ENCODE assay signal across 24 mouse cellular contexts in the genomic region with DNA sequence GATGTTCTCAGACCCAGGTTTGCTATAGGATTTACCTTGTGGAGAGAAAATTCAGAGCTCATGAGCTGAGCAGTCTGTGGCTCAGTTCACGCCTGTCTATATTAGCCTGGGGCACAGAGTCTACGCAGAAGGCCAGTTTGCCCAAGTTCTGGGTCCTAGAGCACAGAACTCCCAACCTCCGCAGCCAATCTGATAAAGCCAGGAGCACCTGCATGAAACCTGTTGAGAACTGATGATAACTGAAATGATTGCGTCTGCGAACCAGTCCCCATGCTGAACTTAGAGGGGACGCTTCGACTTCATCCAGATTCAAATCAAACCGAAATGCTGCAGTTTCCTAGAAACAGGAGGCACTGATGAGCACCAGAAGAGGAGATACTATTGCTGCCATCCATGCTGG.
DNase-seq lines count a peak whose midpoint lies in the region; ATAC-seq and TF ChIP-seq lines count a peak whose summit lies in the region.
"Had no signal": no experiment of that assay in that cellular context is flagged by ENCODE, and none has a peak within 500 bp of the region (broad histone marks: within the 10 kb centered on the region; RNA-seq: fewer than 3 reads in every experiment).

No protein-coding gene starts in this region.

- intact Hi-C loops in heart, postnatal 10 days (cut with DNase I) = no loop called here

- no peak for TF ChIP-seq EP300 in liver, postnatal 0 days (IDR thresholded peaks at IDR 0.05; ENCODE audit: low read depth)

- peaks cover 25% of the 10 kb centered on the region for H3K4me1 ChIP-seq in kidney, embryonic 15.5 days
- peaks cover 2% of the 10 kb centered on the region; the same call in 1 of the 2 replicates for H3K4me1 ChIP-seq in liver, embryonic 11.5 days (replicated peaks; ENCODE audit: control insufficient read depth, insufficient read depth, low read length)
- H3K4me1 ChIP-seq in liver, postnatal 0 days (ENCODE audit: insufficient read depth) = peaks cover 3% of the 10 kb centered on the region; the same call in 1 of the 2 replicates
- H3K4me1 ChIP-seq: forebrain, embryonic 13.5 days; neural tube, embryonic 13.5 days had no signal

- no peaks in the 10 kb centered on the region for H3K27me3 ChIP-seq in kidney, embryonic 15.5 days
- no peaks in the 10 kb centered on the region for H3K27me3 ChIP-seq in liver, embryonic 11.5 days (replicated peaks; ENCODE audit: control insufficient read depth, insufficient read depth, low read length)
- no peaks in the 10 kb centered on the region for H3K27me3 ChIP-seq in liver, postnatal 0 days (ENCODE audit: insufficient read depth, low read length)
- H3K27me3 ChIP-seq: forebrain, embryonic 13.5 days; neural tube, embryonic 13.5 days; Patski had no signal

- peak; percentile 40 for DNase-seq in heart, adult 11 months
- DNase-seq in heart, postnatal 10 days = no peak
- DNase-seq in kidney, adult 11 months = no peak
- no peak for DNase-seq in liver, embryonic 11.5 days (ENCODE audit: low spot score)
- no peak for DNase-seq in liver, postnatal 0 days
- no peak for DNase-seq in layer of hippocampus, postnatal 14 days (ENCODE audit: low spot score in 2 of 2)
- no peak for DNase-seq in MN1 (ENCODE audit: low spot score)
- DNase-seq: adrenal gland, postnatal 36 days; cerebellum, adult 9-11 months; heart, postnatal 36 days; lung, adult 18-20 months; lung, postnatal 10 days; thymus, postnatal 14 days had no signal

- 87% methylated on average over 8 of the region's 8 CpGs for WGBS in kidney, embryonic 15.5 days
- WGBS in liver, embryonic 11.5 days = 90% methylated on average over 8 of the region's 8 CpGs
- WGBS in liver, postnatal 0 days (ENCODE audit: insufficient replicate concordance) = 65% methylated on average over 8 of the region's 8 CpGs

- H3K4me2 ChIP-seq in kidney, embryonic 15.5 days = no peak overlapping the region
- H3K4me2 ChIP-seq in liver, embryonic 11.5 days = peak overlapping the region; percentile 6; the same call in 1 of the 2 replicates
- peak overlapping the region; percentile 55 for H3K4me2 ChIP-seq in liver, postnatal 0 days (ENCODE audit: low read depth, low read length)
- H3K4me2 ChIP-seq: forebrain, embryonic 13.5 days; hindbrain, embryonic 14.5 days; neural tube, embryonic 13.5 days had no signal

- no peak overlapping the region for H3K9ac ChIP-seq in kidney, embryonic 15.5 days
- H3K9ac ChIP-seq in liver, embryonic 11.5 days (ENCODE audit: low read depth, low read length) = no peak overlapping the region
- H3K9ac ChIP-seq in liver, postnatal 0 days (replicated peaks) = peak overlapping the region; percentile 44
- H3K9ac ChIP-seq: forebrain, embryonic 13.5 days; hindbrain, embryonic 14.5 days; neural tube, embryonic 13.5 days had no signal

- no peak for TF ChIP-seq CTCF in liver, postnatal 0 days (IDR thresholded peaks at IDR 0.05; ENCODE audit: low read depth)

- ATAC-seq in kidney, embryonic 15.5 days (replicated peaks; ENCODE audit: low FRiP score) = no peak
- ATAC-seq in liver, embryonic 11.5 days (replicated peaks; ENCODE audit: low FRiP score) = no peak
- ATAC-seq in liver, postnatal 0 days = peak; percentile 66; the same call in 1 of the 2 replicates
- ATAC-seq: CD4-positive, CD25-positive, alpha-beta regulatory T cell, adult 4 months; forebrain, embryonic 13.5 days; inflammation-experienced regulatory T-cells, adult 6 months; midbrain, embryonic 16.5 days; Patski had no signal

- no peaks in the 10 kb centered on the region; the same call in 1 of the 2 replicates for H3K9me3 ChIP-seq in kidney, embryonic 15.5 days (replicated peaks)
- H3K9me3 ChIP-seq in liver, embryonic 11.5 days (ENCODE audit: control insufficient read depth, low read length) = no peaks in the 10 kb centered on the region
- H3K9me3 ChIP-seq in liver, postnatal 0 days (ENCODE audit: low read length) = no peaks in the 10 kb centered on the region
- H3K9me3 ChIP-seq: forebrain, embryonic 13.5 days; midbrain, embryonic 10.5 days; neural tube, embryonic 13.5 days had no signal

- 0 out of 2 replicates have a peak overlapping the region, but pooled peaks have one; percentile 7 for H3K27ac ChIP-seq in kidney, embryonic 15.5 days
- no peak overlapping the region for H3K27ac ChIP-seq in liver, embryonic 11.5 days (ENCODE audit: low read depth, low read length)
- peak overlapping the region; percentile 76 for H3K27ac ChIP-seq in liver, postnatal 0 days (ENCODE audit: low read depth)
- H3K27ac ChIP-seq: forebrain, embryonic 13.5 days; hindbrain, embryonic 14.5 days; layer of hippocampus, adult 2 months; midbrain, embryonic 10.5 days; neural tube, embryonic 13.5 days had no signal

- no peaks in the 10 kb centered on the region for H3K36me3 ChIP-seq in kidney, embryonic 15.5 days
- H3K36me3 ChIP-seq in liver, embryonic 11.5 days (ENCODE audit: control insufficient read depth, insufficient read depth, low read length) = no peaks in the 10 kb centered on the region
- H3K36me3 ChIP-seq in liver, postnatal 0 days (replicated peaks; ENCODE audit: insufficient read depth, low read length) = no peaks in the 10 kb centered on the region
- H3K36me3 ChIP-seq: midbrain, embryonic 10.5 days; neural tube, embryonic 13.5 days had no signal

- no peak overlapping the region for H3K4me3 ChIP-seq in kidney, embryonic 15.5 days (replicated peaks)
- H3K4me3 ChIP-seq in liver, embryonic 11.5 days (ENCODE audit: low read depth, low read length) = no peak overlapping the region
- peak overlapping the region; percentile 37 for H3K4me3 ChIP-seq in liver, postnatal 0 days (ENCODE audit: low read depth, low read length)
- H3K4me3 ChIP-seq: forebrain, embryonic 13.5 days; layer of hippocampus, adult 2 months; midbrain, embryonic 10.5 days; myocyte; neural tube, embryonic 13.5 days had no signal
